Mouse (Mus musculus) neural tube, embryonic 15.5 days (tissue): ENCODE measurements around the gene Glis3. TPM values are rescaled to one million over a fixed set of nuclear protein-coding genes. Genes with fewer than 3 reads are reported as not detected.

Source experiments
- ATAC-seq: fragments of 200-750 bp; cut with Nextera tagmentation; 2 replicates; pipeline ENCODE4 v1.8.0; 2017; ENCODE audit warnings: mild to moderate bottlenecking, moderate TSS enrichment, moderate library complexity; ENCODE audit not compliant: low FRiP score
- H3K27ac ChIP-seq: fragments of 300-500 bp; sonication (generic); replicated peaks from 2 replicates; pipeline ENCODE4 v1.5.1; 2015; ENCODE audit warnings: mild to moderate bottlenecking, inconsistent platforms
- H3K27me3 ChIP-seq: fragments of 300-500 bp; sonication (generic); replicated peaks from 2 replicates; pipeline ENCODE4 v1.6.1; 2015; ENCODE audit warnings: inconsistent platforms
- H3K36me3 ChIP-seq: fragments of 300-500 bp; sonication (generic); 2 replicates; pipeline ENCODE4 v1.6.1; 2015; ENCODE audit warnings: inconsistent platforms
- H3K4me1 ChIP-seq: fragments of 300-500 bp; sonication (generic); 2 replicates; pipeline ENCODE4 v1.6.1; 2015; ENCODE audit warnings: inconsistent platforms
- H3K4me2 ChIP-seq: fragments of 300-500 bp; sonication (generic); 2 replicates; pipeline ENCODE4 v1.6.1; 2015; ENCODE audit warnings: inconsistent platforms, mild to moderate bottlenecking, moderate library complexity
- H3K4me3 ChIP-seq: fragments of 300-500 bp; sonication (generic); replicated peaks from 2 replicates; pipeline ENCODE4 v1.5.1; 2015; ENCODE audit warnings: mild to moderate bottlenecking, inconsistent platforms
- H3K9ac ChIP-seq: fragments of 300-500 bp; sonication (generic); replicated peaks from 2 replicates; pipeline ENCODE4 v1.6.1; 2015; ENCODE audit warnings: mild to moderate bottlenecking, inconsistent platforms
- H3K9me3 ChIP-seq: fragments of 300-500 bp; sonication (generic); replicated peaks from 2 replicates; pipeline ENCODE4 v1.6.1; 2016; ENCODE audit warnings: inconsistent platforms
- WGBS: fragments of 180-500 bp; shearing (Covaris S2); methylation state at CpG from one replicate; pipeline ENCODE4 v1.1.7; 2015; ENCODE audit warnings: mixed read lengths; 5-methylcytosine and 5-hydroxymethylcytosine counted together
- polyA plus RNA-seq: library from polyadenylated mRNA; unstranded; fragments of >200 nt; fragmentation: Nextera tagmentation; extraction: Ambion mirVana; gene quantifications from 2 replicates; pipeline ENCODE4 v1.2.1, GENCODE M21; 2015

Glis3 gene
- polyA plus RNA-seq, 1 experiment from 2014 or later = 2.5 TPM

DNA sequence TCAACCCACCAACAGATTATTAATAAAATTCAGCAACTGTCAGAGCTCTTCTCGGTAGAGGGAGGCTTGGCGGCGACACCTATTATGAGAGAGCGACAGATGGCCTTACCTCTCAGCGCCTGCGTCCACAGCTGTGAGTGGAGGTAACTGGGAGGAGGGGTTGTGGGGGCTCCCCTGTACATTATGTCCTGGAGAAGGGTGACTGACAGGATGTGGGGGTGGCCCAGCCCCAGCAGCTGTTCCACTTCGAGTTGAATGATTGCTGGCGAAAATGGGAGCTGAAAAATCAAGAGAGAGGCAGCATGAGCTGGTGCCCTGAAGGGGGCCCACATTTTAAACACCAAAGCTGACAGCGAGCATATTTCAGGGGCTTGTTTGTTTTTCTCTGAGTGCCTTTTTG lies 381.2 kb downstream of the Glis3 start:
- H3K9me3 ChIP-seq = no peaks in the 10 kb centered on the region
- WGBS = 72% methylated on average over 9 of the region's 9 CpGs
- H3K4me2 ChIP-seq = no peak overlapping the region
- no peak; the same call in 1 of the 2 replicates for ATAC-seq
- H3K4me3 ChIP-seq = no peak overlapping the region
- H3K27ac ChIP-seq = 0 out of 2 replicates have a peak overlapping the region, but pooled peaks have one; percentile 18
- H3K36me3 ChIP-seq = no peaks in the 10 kb centered on the region
- H3K27me3 ChIP-seq = no peaks in the 10 kb centered on the region
- 0 out of 2 replicates have a peak, but pooled peaks cover 4% of the 10 kb centered on the region for H3K4me1 ChIP-seq
- H3K9ac ChIP-seq = no peak overlapping the region

DNA sequence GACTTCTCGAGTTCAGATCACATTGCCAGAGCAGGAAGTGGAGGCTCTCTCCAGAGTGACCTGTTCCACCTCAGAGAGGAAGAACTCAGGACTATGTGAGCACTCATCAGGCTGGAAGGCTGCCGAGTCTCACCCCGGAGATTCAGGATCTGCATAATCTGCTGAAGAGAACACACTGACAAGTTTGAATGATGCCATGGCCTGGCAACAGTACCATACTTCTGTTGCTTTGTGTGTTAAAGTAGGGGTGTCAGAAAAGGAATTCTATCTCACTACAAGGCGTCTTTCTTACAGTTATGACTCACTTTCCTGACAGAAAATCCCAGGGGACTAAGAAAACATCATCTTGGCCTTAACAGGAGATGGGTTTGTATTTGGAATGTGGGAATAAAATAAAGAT lies 388.3 kb downstream of the Glis3 start:
- H3K9me3 ChIP-seq = no peaks in the 10 kb centered on the region
- H3K27ac ChIP-seq = no peak overlapping the region
- ATAC-seq = no peak
- H3K4me2 ChIP-seq = no peak overlapping the region
- no peaks in the 10 kb centered on the region for H3K27me3 ChIP-seq
- WGBS = 82% methylated on average over 4 of the region's 4 CpGs
- H3K4me3 ChIP-seq = no peak overlapping the region
- H3K36me3 ChIP-seq = no peaks in the 10 kb centered on the region
- no peak overlapping the region for H3K9ac ChIP-seq
- no peaks in the 10 kb centered on the region for H3K4me1 ChIP-seq

DNA sequence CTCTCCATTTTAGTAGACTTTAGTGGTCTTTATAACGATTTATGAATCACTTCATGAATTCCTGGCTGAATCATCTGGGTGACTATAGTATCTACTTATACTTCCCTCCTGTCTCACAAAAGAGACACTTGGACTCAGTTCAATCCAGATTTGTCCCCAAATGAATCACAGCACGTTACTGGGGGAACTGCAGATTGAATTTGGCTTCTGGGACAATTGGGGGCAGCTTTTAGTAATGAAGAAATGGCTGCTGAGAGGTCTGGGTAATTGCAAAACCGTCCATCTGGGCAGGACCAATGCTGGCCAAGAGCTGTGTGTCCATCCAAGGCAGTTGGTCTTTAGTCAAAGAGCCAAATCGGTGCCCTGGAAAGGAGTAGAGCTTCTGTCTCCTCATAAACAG lies 390.4 kb downstream of the Glis3 start:
- 49% methylated on average over 4 of the region's 4 CpGs for WGBS
- Histone ChIP-seq H3K27ac (no peak overlapping the region), H3K4me3 (no peak overlapping the region), H3K36me3 (no peaks in the 10 kb centered on the region), H3K4me1 (no peaks in the 10 kb centered on the region), H3K27me3 (no peaks in the 10 kb centered on the region), H3K9ac (no peak overlapping the region), H3K4me2 (no peak overlapping the region), H3K9me3 (no peaks in the 10 kb centered on the region)
- ATAC-seq = no peak

DNA sequence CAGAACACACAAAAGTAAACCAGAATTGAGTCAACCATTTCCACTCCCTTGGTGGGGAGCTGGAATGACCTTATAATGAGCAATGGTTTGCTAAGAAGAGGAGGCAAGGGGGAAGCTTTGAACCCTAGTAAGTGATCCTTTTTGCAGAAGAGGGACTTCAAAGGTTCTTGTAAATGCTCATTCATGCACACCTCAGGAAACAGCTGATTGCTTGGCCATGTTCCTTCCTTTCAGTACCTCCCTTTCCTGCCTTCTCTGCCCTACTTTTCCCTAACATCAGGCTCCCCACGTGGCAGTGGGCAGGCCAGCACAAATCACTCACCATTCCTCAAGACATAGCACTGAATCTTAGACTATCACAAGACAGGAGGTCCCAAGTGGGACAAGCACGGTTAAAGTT lies 392.4 kb downstream of the Glis3 start:
- Histone ChIP-seq H3K9ac (no peak overlapping the region), H3K9me3 (no peaks in the 10 kb centered on the region), H3K27me3 (no peaks in the 10 kb centered on the region), H3K36me3 (no peaks in the 10 kb centered on the region), H3K4me2 (no peak overlapping the region), H3K4me1 (no peaks in the 10 kb centered on the region), H3K27ac (no peak overlapping the region), H3K4me3 (no peak overlapping the region)
- no peak for ATAC-seq
- WGBS = 58% methylated on average over 2 of the region's 2 CpGs

DNA sequence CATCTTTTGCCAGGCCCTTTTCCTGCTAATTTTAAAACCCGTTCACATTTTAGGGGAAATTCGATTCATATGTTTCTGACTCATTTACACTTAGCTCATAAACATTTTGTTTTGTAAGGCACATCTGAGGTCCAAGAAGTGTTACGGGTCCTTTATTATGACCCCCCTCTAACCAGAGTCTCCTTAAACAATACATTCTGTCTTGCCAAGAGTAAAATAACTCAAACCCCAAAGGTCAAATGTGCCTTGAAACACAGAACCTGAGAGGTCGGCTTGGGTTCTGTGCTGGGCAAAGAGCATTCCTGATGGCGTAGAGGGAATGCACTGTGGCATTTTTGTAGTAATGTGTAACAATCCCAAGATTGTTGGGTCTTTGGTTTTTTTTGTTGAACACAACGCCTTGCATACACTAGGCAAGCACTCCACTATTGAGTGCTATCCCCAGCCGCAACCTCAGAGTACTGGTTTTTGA lies 395.7 kb downstream of the Glis3 start:
- 87% methylated on average over 7 of the region's 7 CpGs for WGBS
- no peak for ATAC-seq
- Histone ChIP-seq H3K4me3 (no peak overlapping the region), H3K9me3 (no peaks in the 10 kb centered on the region), H3K9ac (no peak overlapping the region), H3K27ac (no peak overlapping the region), H3K4me2 (no peak overlapping the region), H3K27me3 (no peaks in the 10 kb centered on the region), H3K36me3 (no peaks in the 10 kb centered on the region), H3K4me1 (no peaks in the 10 kb centered on the region)

DNA sequence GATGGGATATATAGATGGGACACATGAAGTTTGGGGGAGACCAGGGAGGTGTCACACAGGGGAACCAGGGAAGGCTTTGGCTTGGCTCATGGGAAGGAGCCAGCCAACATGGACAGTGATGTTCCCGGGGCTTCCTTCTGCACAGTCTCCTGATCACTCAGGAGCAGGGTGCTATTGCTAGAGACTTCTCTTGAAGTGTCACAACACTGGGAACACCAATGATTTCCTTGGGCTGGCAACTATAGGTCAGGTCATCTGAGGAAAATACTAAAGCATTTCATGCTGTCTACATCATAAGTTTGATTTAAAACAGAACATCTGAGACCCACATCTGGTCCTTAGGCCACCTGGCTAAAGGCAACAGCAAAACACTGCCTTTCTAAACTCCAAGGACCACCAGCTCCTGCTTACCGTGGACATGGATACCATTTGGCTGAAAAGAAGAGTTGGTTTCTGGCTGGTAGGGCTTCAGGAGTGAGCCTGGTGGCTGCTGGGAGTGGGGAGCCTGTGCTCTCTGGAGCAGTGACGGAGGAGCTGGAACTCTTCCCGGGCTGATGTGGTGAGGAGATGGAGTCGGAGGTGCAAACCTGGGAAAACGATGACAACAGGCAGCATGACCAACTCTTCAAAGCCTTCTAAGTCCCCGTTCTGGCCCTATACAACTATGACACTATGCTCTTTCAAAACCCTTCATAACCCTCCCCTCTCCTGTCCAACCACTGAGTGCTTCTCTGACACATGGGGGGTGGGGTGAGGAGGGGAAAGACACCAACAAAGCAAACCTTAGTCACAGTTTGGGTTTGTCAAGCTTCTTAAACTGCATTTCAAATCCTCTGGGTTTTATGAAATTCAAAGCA lies 396.4 kb downstream of the Glis3 start:
- Histone ChIP-seq H3K4me3 (no peak overlapping the region), H3K9ac (no peak overlapping the region), H3K4me2 (no peak overlapping the region), H3K36me3 (no peaks in the 10 kb centered on the region), H3K9me3 (no peaks in the 10 kb centered on the region), H3K27ac (no peak overlapping the region), H3K27me3 (no peaks in the 10 kb centered on the region), H3K4me1 (no peaks in the 10 kb centered on the region)
- WGBS = 88% methylated on average over 7 of the region's 7 CpGs
- no peak for ATAC-seq

DNA sequence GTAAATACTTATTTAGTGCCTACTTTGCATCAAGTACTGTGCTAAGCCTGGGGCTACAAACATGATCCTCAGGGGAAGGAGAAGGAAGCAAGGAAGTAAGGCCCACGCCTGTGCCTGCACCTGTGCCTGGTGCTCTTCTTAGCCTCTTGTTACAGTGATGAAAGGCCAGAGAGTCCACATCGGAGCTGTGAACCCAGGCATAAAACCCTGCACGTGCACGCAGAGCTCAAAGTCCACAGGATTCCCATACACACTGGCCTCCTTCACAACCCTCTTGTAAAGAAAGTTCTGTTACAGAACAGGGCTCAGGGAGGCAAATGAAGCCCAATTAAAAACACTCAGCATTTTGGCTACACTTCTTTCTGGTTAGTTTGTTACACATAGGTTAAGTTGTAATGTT lies 398.5 kb downstream of the Glis3 start:
- 74% methylated on average over 4 of the region's 4 CpGs for WGBS
- H3K4me1 ChIP-seq = no peaks in the 10 kb centered on the region
- no peak overlapping the region for H3K4me2 ChIP-seq
- no peak for ATAC-seq
- H3K9ac ChIP-seq = no peak overlapping the region
- no peaks in the 10 kb centered on the region for H3K36me3 ChIP-seq
- H3K9me3 ChIP-seq = no peaks in the 10 kb centered on the region
- H3K27ac ChIP-seq = no peak overlapping the region
- no peaks in the 10 kb centered on the region for H3K27me3 ChIP-seq
- no peak overlapping the region for H3K4me3 ChIP-seq

DNA sequence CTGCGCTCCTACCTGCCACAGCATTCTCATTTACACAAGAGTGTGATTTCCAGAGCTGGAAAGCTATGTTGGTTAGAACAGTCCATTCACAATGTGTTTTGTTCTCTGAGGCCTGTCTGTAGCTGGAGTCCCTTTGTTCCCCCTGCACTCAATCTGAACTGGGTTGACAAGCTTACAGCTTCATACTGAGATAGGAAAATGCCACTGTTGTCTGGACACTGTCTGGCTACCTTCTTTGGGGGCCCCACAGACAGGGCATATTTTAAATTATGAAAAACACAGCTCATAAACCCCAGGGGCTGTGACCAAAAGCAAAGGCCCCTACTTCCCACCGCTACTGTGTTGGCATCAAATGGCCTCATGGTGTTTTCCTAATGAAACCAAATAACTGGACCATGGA lies 402.8 kb downstream of the Glis3 start:
- no peak overlapping the region for H3K4me3 ChIP-seq
- WGBS = 40% methylated on average over 2 of the region's 2 CpGs
- H3K4me1 ChIP-seq = no peaks in the 10 kb centered on the region
- no peaks in the 10 kb centered on the region for H3K9me3 ChIP-seq
- H3K9ac ChIP-seq = no peak overlapping the region
- no peak overlapping the region for H3K27ac ChIP-seq
- no peak overlapping the region for H3K4me2 ChIP-seq
- ATAC-seq = no peak
- no peaks in the 10 kb centered on the region for H3K36me3 ChIP-seq
- no peaks in the 10 kb centered on the region for H3K27me3 ChIP-seq

DNA sequence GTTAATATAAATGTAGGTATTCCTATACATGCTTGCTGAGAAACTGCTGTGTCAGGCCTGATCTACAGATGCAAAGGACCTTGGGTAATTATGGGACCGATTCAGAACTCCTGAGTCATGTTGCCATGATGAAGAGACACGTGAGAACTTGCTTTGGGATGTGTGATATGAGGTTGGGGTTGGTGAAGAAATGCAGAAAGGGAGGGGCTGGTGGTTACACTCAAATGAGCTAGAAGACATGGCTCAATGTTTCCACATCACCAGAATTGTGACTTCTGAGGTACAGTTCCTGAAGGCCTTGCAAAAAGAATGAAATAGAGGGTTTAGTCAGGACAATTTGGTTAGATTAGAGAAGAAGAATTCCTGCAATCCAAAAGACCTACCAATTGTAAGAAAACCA lies 405.4 kb downstream of the Glis3 start:
- 85% methylated on average over 2 of the region's 2 CpGs for WGBS

DNA sequence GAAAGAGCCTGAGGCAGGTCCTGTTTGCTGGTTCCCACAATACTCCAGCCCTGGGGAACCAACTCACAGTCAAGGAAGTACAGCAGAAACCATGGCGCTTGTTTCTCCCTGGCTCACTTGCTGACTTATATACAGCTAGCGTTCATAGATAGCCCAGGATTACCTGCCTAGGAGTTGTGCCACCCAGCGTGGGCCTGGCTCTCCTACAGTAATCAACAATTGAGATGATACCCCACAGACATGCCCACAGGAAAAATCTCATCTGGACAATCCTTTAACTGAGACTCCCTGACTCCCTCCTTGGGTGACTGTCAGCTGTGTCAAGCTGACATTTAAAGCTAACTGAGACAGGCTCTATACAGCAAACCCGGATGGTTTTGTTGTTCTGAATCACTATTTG lies 405.9 kb downstream of the Glis3 start:
- 87% methylated on average over 4 of the region's 4 CpGs for WGBS
- Histone ChIP-seq H3K9ac (no peak overlapping the region), H3K4me3 (no peak overlapping the region), H3K4me1 (no peaks in the 10 kb centered on the region), H3K9me3 (no peaks in the 10 kb centered on the region), H3K27ac (no peak overlapping the region), H3K27me3 (no peaks in the 10 kb centered on the region), H3K36me3 (no peaks in the 10 kb centered on the region), H3K4me2 (no peak overlapping the region)
- ATAC-seq = no peak

More for the DNA sequence above, 405.4 kb downstream of the Glis3 start:
- H3K9me3 ChIP-seq = no peaks in the 10 kb centered on the region
- no peak overlapping the region for H3K27ac ChIP-seq
- H3K4me3 ChIP-seq = no peak overlapping the region
- H3K27me3 ChIP-seq = no peaks in the 10 kb centered on the region
- no peaks in the 10 kb centered on the region for H3K4me1 ChIP-seq
- no peaks in the 10 kb centered on the region for H3K36me3 ChIP-seq
- H3K4me2 ChIP-seq = no peak overlapping the region
- H3K9ac ChIP-seq = no peak overlapping the region
- ATAC-seq = no peak

DNA sequence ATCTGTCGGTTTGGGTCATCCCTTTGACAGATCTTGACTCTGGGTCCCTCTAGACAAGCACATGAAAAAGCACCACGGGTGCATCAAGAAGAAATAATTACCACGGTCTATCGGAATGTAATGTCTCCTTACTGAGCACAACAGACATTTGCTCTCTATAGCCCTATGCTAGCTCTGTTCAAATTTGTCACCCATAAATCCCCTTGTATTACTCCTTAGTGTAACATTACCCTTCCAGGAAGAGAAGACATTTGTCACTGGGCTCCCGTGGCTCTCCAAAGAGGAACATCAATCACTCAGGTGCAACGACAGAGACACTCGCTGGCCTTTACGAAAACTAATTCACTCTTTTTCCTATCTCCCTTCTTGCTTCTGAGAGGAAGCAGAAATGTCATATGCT lies 413.0 kb downstream of the Glis3 start:
- H3K36me3 ChIP-seq = no peaks in the 10 kb centered on the region
- H3K4me1 ChIP-seq = peaks cover 3% of the 10 kb centered on the region; the same call in 1 of the 2 replicates
- H3K4me3 ChIP-seq = no peak overlapping the region
- no peaks in the 10 kb centered on the region for H3K27me3 ChIP-seq
- no peak overlapping the region for H3K4me2 ChIP-seq
- no peak overlapping the region for H3K27ac ChIP-seq
- no peak overlapping the region for H3K9ac ChIP-seq
- WGBS = 33% methylated on average over 8 of the region's 8 CpGs
- no peaks in the 10 kb centered on the region for H3K9me3 ChIP-seq
- ATAC-seq = peak; percentile 70; the same call in 1 of the 2 replicates

DNA sequence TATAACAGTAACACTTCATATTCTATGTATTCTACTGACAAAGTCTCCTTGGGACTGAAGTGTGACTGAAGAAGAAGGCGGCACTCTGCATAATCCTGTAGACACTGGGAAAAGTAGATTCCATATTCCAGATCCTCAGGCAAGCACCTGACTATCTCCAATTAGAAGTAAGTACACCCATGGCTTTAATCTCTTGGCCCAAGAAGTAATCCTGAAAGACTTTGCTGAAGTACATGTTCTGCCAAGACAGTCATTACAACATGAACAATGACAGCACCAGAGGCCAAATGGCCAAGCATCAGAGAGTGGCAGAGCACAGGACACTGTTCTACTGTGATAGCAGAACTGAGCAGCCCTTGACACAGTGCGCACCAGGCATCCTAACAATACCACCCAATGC lies 414.1 kb downstream of the Glis3 start:
- no peak overlapping the region for H3K9ac ChIP-seq
- no peak overlapping the region for H3K4me2 ChIP-seq
- ATAC-seq = no peak
- H3K4me3 ChIP-seq = no peak overlapping the region
- peaks cover 3% of the 10 kb centered on the region; the same call in 1 of the 2 replicates for H3K4me1 ChIP-seq
- H3K27me3 ChIP-seq = no peaks in the 10 kb centered on the region
- H3K36me3 ChIP-seq = no peaks in the 10 kb centered on the region
- WGBS = 96% methylated on average over 2 of the region's 2 CpGs
- no peak overlapping the region for H3K27ac ChIP-seq
- no peaks in the 10 kb centered on the region for H3K9me3 ChIP-seq
